Comparison of ENCODE assay signal across 29 mouse cellular contexts in the genomic region with DNA sequence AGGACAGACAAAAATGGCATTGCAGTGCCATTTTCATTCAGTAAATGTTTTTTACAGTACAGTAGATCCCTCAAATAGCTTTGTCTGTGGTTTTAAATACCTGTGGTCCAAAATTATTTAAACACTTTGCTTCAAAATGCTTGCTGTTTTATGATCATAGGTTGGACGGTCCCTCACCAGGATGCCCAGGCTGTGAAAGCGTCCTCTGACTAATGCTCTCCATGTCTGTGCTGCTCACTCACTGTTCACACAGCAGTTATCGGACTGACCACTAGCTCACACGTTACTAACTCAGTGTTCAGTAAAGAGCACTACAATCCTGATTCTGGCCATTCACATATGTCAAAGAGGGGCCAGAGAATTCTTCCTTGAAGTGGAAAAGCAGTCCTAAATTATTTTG. TPM values are rescaled to one million over a fixed set of nuclear protein-coding genes. Genes with fewer than 3 reads are reported as not detected.
DNase-seq lines count a peak whose midpoint lies in the region; ATAC-seq and TF ChIP-seq lines count a peak whose summit lies in the region.
"Had no signal": no experiment of that assay in that cellular context is flagged by ENCODE, and none has a peak within 500 bp of the region (broad histone marks: within the 10 kb centered on the region; RNA-seq: fewer than 3 reads in every experiment).

No protein-coding gene starts in this region.

- no peak overlapping the region for H3K27ac ChIP-seq in forebrain, embryonic 14.5 days (ENCODE audit: low read depth, low read length)
- no peak overlapping the region for H3K27ac ChIP-seq in forebrain, postnatal 0 days (ENCODE audit: low read depth, low read length)
- H3K27ac ChIP-seq in hindbrain, embryonic 12.5 days, result no peak overlapping the region
- H3K27ac ChIP-seq: forebrain, embryonic 12.5 days; gastrocnemius, adult 2 months; heart, embryonic 15.5 days; hindbrain, embryonic 10.5 days; hindbrain, embryonic 14.5 days; hindbrain, postnatal 0 days had no signal

- TF ChIP-seq CTCF in forebrain, postnatal 0 days (IDR thresholded peaks at IDR 0.05; ENCODE audit: low read depth), result no peak

- no peak for TF ChIP-seq POLR2A in myocyte (IDR thresholded peaks at IDR 0.05; ENCODE audit: insufficient read length, low read depth)

- 0 out of 2 replicates have a peak, but pooled peaks have one; percentile 32 for ATAC-seq in forebrain, embryonic 14.5 days
- ATAC-seq in forebrain, postnatal 0 days, result no peak
- ATAC-seq in hindbrain, embryonic 12.5 days (ENCODE audit: low FRiP score), result no peak
- ATAC-seq: forebrain, embryonic 16.5 days; hindbrain, postnatal 0 days; inflammation-experienced regulatory T-cells, adult 6 months; intestine, embryonic 16.5 days had no signal

- H3K9me3 ChIP-seq in forebrain, embryonic 14.5 days (replicated peaks; ENCODE audit: control insufficient read depth, low read length), result no peaks in the 10 kb centered on the region
- no peaks in the 10 kb centered on the region for H3K9me3 ChIP-seq in forebrain, postnatal 0 days (ENCODE audit: low read length)
- no peaks in the 10 kb centered on the region for H3K9me3 ChIP-seq in hindbrain, embryonic 12.5 days (replicated peaks)
- H3K9me3 ChIP-seq: forebrain, embryonic 12.5 days; G1E; heart, embryonic 12.5 days; heart, embryonic 15.5 days; hindbrain, embryonic 10.5 days had no signal

- H3K79me2 ChIP-seq in myocyte (ENCODE audit: control insufficient read depth, insufficient read depth), result no peaks in the 10 kb centered on the region

- no peak for DNase-seq in forebrain, embryonic 14.5 days (ENCODE audit: low spot score)
- no peak for DNase-seq in forebrain, postnatal 0 days
- DNase-seq in R1 (ENCODE audit: low read depth, low spot score), result peak; percentile 14
- no peak for DNase-seq in lung, postnatal 14 days
- DNase-seq: adrenal gland, postnatal 10 days; adrenal gland, postnatal 36 days; B cell, adult 2 months; cerebellum, adult 18-20 months; cerebellum, adult 9-10 months; cerebellum, postnatal 14 days; gastrocnemius, adult 2 months; gastrocnemius, postnatal 14 days; heart, adult 11 months; heart, postnatal 10 days; heart, postnatal 36 days; kidney, adult 18-20 months had no signal

- WGBS in forebrain, embryonic 14.5 days, result 91% methylated on average over 4 of the region's 4 CpGs
- 91% methylated on average over 4 of the region's 4 CpGs for WGBS in forebrain, postnatal 0 days
- 94% methylated on average over 4 of the region's 4 CpGs for WGBS in hindbrain, embryonic 12.5 days

- no peak overlapping the region for H3K9ac ChIP-seq in forebrain, embryonic 14.5 days (ENCODE audit: low read length)
- no peak overlapping the region for H3K9ac ChIP-seq in forebrain, postnatal 0 days
- no peak overlapping the region for H3K9ac ChIP-seq in hindbrain, embryonic 12.5 days
- H3K9ac ChIP-seq: forebrain, embryonic 12.5 days; heart, embryonic 12.5 days; heart, embryonic 15.5 days; hindbrain, embryonic 14.5 days had no signal

- no peak overlapping the region for H3K4me2 ChIP-seq in forebrain, embryonic 14.5 days (ENCODE audit: low read length)
- H3K4me2 ChIP-seq in forebrain, postnatal 0 days (ENCODE audit: low read depth), result no peak overlapping the region
- no peak overlapping the region for H3K4me2 ChIP-seq in myocyte (ENCODE audit: low read depth)
- no peak overlapping the region for H3K4me2 ChIP-seq in hindbrain, embryonic 12.5 days (replicated peaks)
- H3K4me2 ChIP-seq: forebrain, embryonic 12.5 days; heart, embryonic 12.5 days; heart, embryonic 15.5 days; hindbrain, embryonic 14.5 days had no signal

- H3ac ChIP-seq in myocyte (ENCODE audit: control insufficient read depth, insufficient read length), result no peak overlapping the region

- no peaks in the 10 kb centered on the region for H3K27me3 ChIP-seq in forebrain, embryonic 14.5 days (replicated peaks; ENCODE audit: control insufficient read depth, insufficient read depth, low read length)
- H3K27me3 ChIP-seq in forebrain, postnatal 0 days (ENCODE audit: insufficient read depth, low read length), result no peaks in the 10 kb centered on the region
- H3K27me3 ChIP-seq in myocyte (ENCODE audit: control insufficient read depth, insufficient read depth, insufficient read length), result no peaks in the 10 kb centered on the region
- no peaks in the 10 kb centered on the region for H3K27me3 ChIP-seq in hindbrain, embryonic 12.5 days
- H3K27me3 ChIP-seq: CH12.LX; forebrain, embryonic 12.5 days; heart, embryonic 12.5 days; heart, embryonic 15.5 days had no signal

- H3K4me3 ChIP-seq in forebrain, embryonic 14.5 days (ENCODE audit: low read depth, low read length), result no peak overlapping the region
- H3K4me3 ChIP-seq in forebrain, postnatal 0 days (ENCODE audit: low read depth, low read length), result no peak overlapping the region
- H3K4me3 ChIP-seq in myocyte, result no peak overlapping the region
- no peak overlapping the region for H3K4me3 ChIP-seq in hindbrain, embryonic 12.5 days
- H3K4me3 ChIP-seq: forebrain, embryonic 12.5 days; gastrocnemius, adult 2 months; heart, embryonic 12.5 days; heart, embryonic 15.5 days; hindbrain, embryonic 10.5 days had no signal

- peaks cover 40% of the 10 kb centered on the region for H3K36me3 ChIP-seq in forebrain, embryonic 14.5 days (ENCODE audit: control insufficient read depth, insufficient read depth, low read length)
- H3K36me3 ChIP-seq in forebrain, postnatal 0 days (ENCODE audit: insufficient read depth), result peaks cover 14% of the 10 kb centered on the region
- H3K36me3 ChIP-seq in myocyte (ENCODE audit: control insufficient read depth, insufficient read depth), result peaks cover 31% of the 10 kb centered on the region
- H3K36me3 ChIP-seq in hindbrain, embryonic 12.5 days, result peaks cover 37% of the 10 kb centered on the region

- H3K4me1 ChIP-seq in forebrain, embryonic 14.5 days (ENCODE audit: control insufficient read depth, insufficient read depth, low read length), result no peaks in the 10 kb centered on the region
- H3K4me1 ChIP-seq in forebrain, postnatal 0 days (ENCODE audit: insufficient read depth), result no peaks in the 10 kb centered on the region
- no peaks in the 10 kb centered on the region for H3K4me1 ChIP-seq in hindbrain, embryonic 12.5 days
- H3K4me1 ChIP-seq: forebrain, embryonic 12.5 days; heart, embryonic 12.5 days; heart, embryonic 15.5 days; hindbrain, embryonic 10.5 days had no signal

TF ChIP-seq in myocyte, 11 proteins besides CTCF, POLR2A, EP300 and RAD21:
- TF ChIP-seq MYOG (IDR thresholded peaks at IDR 0.05; ENCODE audit: control insufficient read depth in 1 of 3, insufficient read depth in 1 of 3, insufficient read length in 2 of 3, low read depth in 2 of 3), result no peak
- TF ChIP-seq POLR2AphosphoS2 (IDR thresholded peaks at IDR 0.05; ENCODE audit: insufficient read length, low read depth), result peak; percentile 44

RNA-seq across cellular contexts. Expression of gene Bora, which starts 25.1 kb away (rescaled TPM):
- polyA plus RNA-seq in forebrain, embryonic 14.5 days (2014; fragmentation: Nextera tagmentation; extraction: Ambion mirVana), result 19.4 and 21.1 TPM in 2 replicates
- 3.7 and 4.2 TPM in 2 replicates for total RNA-seq in forebrain, postnatal 0 days (2014; rRNA removed)
- 4.4 and 7.0 TPM in 2 replicates for polyA plus RNA-seq in forebrain, postnatal 0 days (2015; fragmentation: Nextera tagmentation; extraction: Ambion mirVana)
- polyA plus RNA-seq in myocyte (2012; fragmentation: generic; extraction: Trizol), result 4.3 TPM
- polyA plus RNA-seq in hindbrain, embryonic 12.5 days (2016; fragmentation: Nextera tagmentation; extraction: Ambion mirVana), result 50.3 and 52.1 TPM in 2 replicates

RNA-seq across cellular contexts. Expression of gene Mzt1, which starts 25.2 kb away (rescaled TPM):
- 68.4 and 76.9 TPM in 2 replicates for polyA plus RNA-seq in forebrain, embryonic 14.5 days (2014; fragmentation: Nextera tagmentation; extraction: Ambion mirVana)
- total RNA-seq in forebrain, postnatal 0 days (2014; rRNA removed), result 131 and 133 TPM in 2 replicates
- polyA plus RNA-seq in forebrain, postnatal 0 days (2015; fragmentation: Nextera tagmentation; extraction: Ambion mirVana), result 104 and 114 TPM in 2 replicates
- polyA plus RNA-seq in myocyte (2012; fragmentation: generic; extraction: Trizol), result 11.2 TPM
- polyA plus RNA-seq in hindbrain, embryonic 12.5 days (2016; fragmentation: Nextera tagmentation; extraction: Ambion mirVana), result 130 and 140 TPM in 2 replicates

RNA-seq across cellular contexts. Expression of gene Pibf1, which starts 28.1 kb away (rescaled TPM):
- 20.2 and 21.1 TPM in 2 replicates for polyA plus RNA-seq in forebrain, embryonic 14.5 days (2014; fragmentation: Nextera tagmentation; extraction: Ambion mirVana)
- 18.8 and 20.6 TPM in 2 replicates for total RNA-seq in forebrain, postnatal 0 days (2014; rRNA removed)
- polyA plus RNA-seq in forebrain, postnatal 0 days (2015; fragmentation: Nextera tagmentation; extraction: Ambion mirVana), result 9.3 and 12.6 TPM in 2 replicates
- polyA plus RNA-seq in myocyte (2012; fragmentation: generic; extraction: Trizol), result 2.5 TPM
- polyA plus RNA-seq in hindbrain, embryonic 12.5 days (2016; fragmentation: Nextera tagmentation; extraction: Ambion mirVana), result 23.9 and 24.2 TPM in 2 replicates

RNA-seq across cellular contexts. Expression of gene Dis3, which starts 28.4 kb away (rescaled TPM):
- polyA plus RNA-seq in forebrain, embryonic 14.5 days (2014; fragmentation: Nextera tagmentation; extraction: Ambion mirVana), result 27.1 and 28.2 TPM in 2 replicates
- total RNA-seq in forebrain, postnatal 0 days (2014; rRNA removed), result 25.3 and 28.0 TPM in 2 replicates
- polyA plus RNA-seq in forebrain, postnatal 0 days (2015; fragmentation: Nextera tagmentation; extraction: Ambion mirVana), result 22.5 and 26.3 TPM in 2 replicates
- 12.3 TPM for polyA plus RNA-seq in myocyte (2012; fragmentation: generic; extraction: Trizol)
- polyA plus RNA-seq in hindbrain, embryonic 12.5 days (2016; fragmentation: Nextera tagmentation; extraction: Ambion mirVana), result 36.4 and 43.4 TPM in 2 replicates
